Mouse (Mus musculus) heart, embryonic 14.5 days (tissue): ENCODE results near the gene Mfsd13b. TPM values are rescaled to one million over a fixed set of nuclear protein-coding genes. Genes with fewer than 3 reads are reported as not detected.
A peak's percentile ranks its signal among the peaks of the same experiment; 100 is the strongest.
"Not testable (repeated sequence)": the region's sequence is repeated elsewhere in the genome, so short reads cannot be mapped to it uniquely, and the experiment has no call there.

Experiments
- ATAC-seq: fragments of 200-750 bp; cut with Nextera tagmentation; 2 replicates; pipeline ENCODE4 v1.8.0; 2017; ENCODE audit warnings: low read depth, moderate TSS enrichment; ENCODE audit not compliant: insufficient number of reproducible peaks, insufficient read depth, low FRiP score
- H3K27ac ChIP-seq, 2 experiments: fragments of 200-500 bp in 1 of 2; fragments of 300-500 bp in 1 of 2; sonication (generic) in 1 of 2; replicated peaks in 1 of 2; 2 replicates each; pipeline ENCODE4 v1.5.1; 2012 to 2014; ENCODE audit warnings: low read depth in 2 of 2, low read length in 2 of 2, control low read depth in 1 of 2, mild to moderate bottlenecking in 1 of 2, mixed read lengths in 1 of 2; ENCODE audit not compliant: control insufficient read depth in 1 of 2, insufficient read depth in 1 of 2
- H3K27me3 ChIP-seq: fragments of 300-500 bp; sonication (generic); 2 replicates; pipeline ENCODE4 v1.6.1; 2014; ENCODE audit warnings: mild to moderate bottlenecking, low read length, control low read depth; ENCODE audit not compliant: control insufficient read depth, insufficient read depth
- H3K36me3 ChIP-seq: fragments of 300-500 bp; sonication (generic); 2 replicates; pipeline ENCODE4 v1.6.1; 2014; ENCODE audit warnings: mild to moderate bottlenecking, control low read depth, low read length, mixed read lengths; ENCODE audit not compliant: control insufficient read depth, insufficient read depth
- H3K4me1 ChIP-seq, 2 experiments: fragments of 200-500 bp in 1 of 2; fragments of 300-500 bp in 1 of 2; sonication (generic) in 1 of 2; 2 replicates each; pipeline ENCODE4 v1.6.1; 2012 to 2014; ENCODE audit warnings: low read length in 2 of 2, control low read depth in 1 of 2, mixed read lengths in 1 of 2; ENCODE audit not compliant: control insufficient read depth in 2 of 2, insufficient read depth in 2 of 2
- H3K4me2 ChIP-seq: fragments of 300-500 bp; sonication (generic); 2 replicates; pipeline ENCODE4 v1.6.1; 2014; ENCODE audit warnings: mild to moderate bottlenecking, low read length
- H3K4me3 ChIP-seq, 2 experiments: fragments of 200-500 bp in 1 of 2; fragments of 300-500 bp in 1 of 2; sonication (generic) in 1 of 2; 2 replicates each; pipeline ENCODE4 v1.5.1; 2012 to 2014; ENCODE audit warnings: low read length in 2 of 2, mild to moderate bottlenecking in 2 of 2, control low read depth in 1 of 2, low read depth in 1 of 2, moderate library complexity in 1 of 2; ENCODE audit not compliant: control insufficient read depth in 1 of 2, insufficient read depth in 1 of 2
- H3K9ac ChIP-seq: fragments of 300-500 bp; sonication (generic); 2 replicates; pipeline ENCODE4 v1.6.1; 2014; ENCODE audit warnings: mild to moderate bottlenecking, low read length
- H3K9me3 ChIP-seq: fragments of 300-500 bp; sonication (generic); 2 replicates; pipeline ENCODE4 v1.6.1; 2016; ENCODE audit warnings: low read length, control low read depth; ENCODE audit not compliant: control insufficient read depth
- WGBS: fragments of 180-500 bp; shearing (Covaris S2); extraction: QIAGEN DNeasy Blood & Tissue Kit; methylation state at CpG from one replicate; pipeline ENCODE4 v1.1.7; 2014; 5-methylcytosine and 5-hydroxymethylcytosine counted together
- polyA plus RNA-seq: library from polyadenylated mRNA; unstranded; fragments of >200 nt; fragmentation: Nextera tagmentation; extraction: Ambion mirVana; gene quantifications from 2 replicates; pipeline ENCODE4 v1.2.1, GENCODE M21; 2014

The Mfsd13b gene
- polyA plus RNA-seq, 1 experiment from 2014 or later = 0.22 TPM

DNA sequence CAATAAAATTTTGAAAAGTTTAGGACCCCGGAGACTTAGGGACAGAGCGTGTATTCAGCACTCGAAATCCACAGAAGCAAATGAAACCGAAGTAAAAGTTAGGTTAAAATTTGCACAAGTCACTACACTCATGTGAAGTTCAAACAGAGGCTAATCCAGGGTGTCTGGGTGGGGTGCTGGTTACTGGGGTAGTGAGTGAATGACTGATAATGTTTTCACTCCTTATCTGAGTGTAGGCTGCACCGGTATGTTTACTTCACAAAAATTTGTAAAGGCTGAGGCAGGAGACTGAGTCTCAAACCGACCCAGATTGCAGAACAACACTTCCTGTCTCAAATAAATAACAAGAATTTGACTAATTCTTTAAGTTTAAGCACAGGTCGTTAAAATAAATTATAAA lies 13.1 kb upstream of the Mfsd13b start:
- Histone ChIP-seq H3K27ac (no peak overlapping the region), H3K9me3 (no peaks in the 10 kb centered on the region), H3K4me2 (no peak overlapping the region), H3K4me1 (peaks cover 4 to 13% of the 10 kb centered on the region in 2 experiments), H3K36me3 (peaks cover 16% of the 10 kb centered on the region), H3K4me3 (no peak overlapping the region), H3K27me3 (no peaks in the 10 kb centered on the region), H3K9ac (no peak overlapping the region)
- no peak for ATAC-seq
- 64% methylated on average over 7 of the region's 7 CpGs for WGBS

DNA sequence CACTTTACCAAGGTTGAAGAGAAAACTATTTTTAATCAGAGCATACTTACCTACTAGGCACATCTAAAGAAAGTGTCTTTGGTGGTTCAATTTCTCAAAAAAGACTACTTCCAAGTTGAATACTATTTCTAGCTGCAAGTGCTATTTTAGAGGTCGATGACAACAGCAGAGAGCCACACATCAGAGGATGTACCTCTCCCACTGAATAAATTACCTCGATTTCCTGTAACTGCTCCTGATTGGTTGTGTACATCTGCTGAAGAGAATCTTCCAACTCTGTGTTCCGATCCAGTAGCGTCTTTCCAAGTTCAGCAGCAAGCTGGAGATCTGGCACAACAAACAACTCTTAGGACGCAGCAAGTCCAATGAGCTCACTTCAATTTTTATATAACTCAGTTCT lies 12.2 kb upstream of the Mfsd13b start:
- ATAC-seq = no peak
- no peak overlapping the region for H3K27ac ChIP-seq
- H3K27me3 ChIP-seq = no peaks in the 10 kb centered on the region
- no peak overlapping the region for H3K4me3 ChIP-seq
- H3K36me3 ChIP-seq = peaks cover 16% of the 10 kb centered on the region
- H3K4me1 ChIP-seq = peaks cover 4 to 16% of the 10 kb centered on the region in 2 experiments
- 68% methylated on average over 5 of the region's 5 CpGs for WGBS
- no peak overlapping the region for H3K4me2 ChIP-seq
- H3K9me3 ChIP-seq = no peaks in the 10 kb centered on the region
- no peak overlapping the region for H3K9ac ChIP-seq

DNA sequence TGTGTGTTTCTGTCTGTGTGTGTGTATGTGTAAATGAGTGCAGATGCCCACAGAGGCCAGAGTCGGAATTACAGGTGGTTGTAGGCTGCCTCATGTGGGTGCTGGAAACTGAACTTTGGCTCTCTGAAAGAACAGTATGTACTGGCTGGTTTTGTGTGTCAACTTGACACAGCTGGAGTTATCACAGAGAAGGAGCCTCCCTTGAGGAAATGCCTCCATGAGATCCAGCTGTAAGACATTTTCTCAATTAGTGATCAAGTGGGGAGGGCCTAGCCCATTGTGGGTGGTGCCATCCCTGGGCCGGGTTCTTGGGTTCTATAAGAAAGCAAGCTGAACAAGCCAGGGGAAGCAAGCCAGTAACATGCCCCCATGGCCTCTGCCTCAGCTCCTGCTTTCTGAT lies 9.8 kb upstream of the Mfsd13b start:
- not testable (repeated sequence) for H3K27ac ChIP-seq, H3K9ac ChIP-seq, H3K27me3 ChIP-seq, ATAC-seq, H3K9me3 ChIP-seq, H3K36me3 ChIP-seq, H3K4me2 ChIP-seq, H3K4me3 ChIP-seq
- H3K4me1 ChIP-seq = peaks cover 4 to 29% of the 10 kb centered on the region in 2 experiments
- 75% methylated on average over 2 of the region's 2 CpGs for WGBS

DNA sequence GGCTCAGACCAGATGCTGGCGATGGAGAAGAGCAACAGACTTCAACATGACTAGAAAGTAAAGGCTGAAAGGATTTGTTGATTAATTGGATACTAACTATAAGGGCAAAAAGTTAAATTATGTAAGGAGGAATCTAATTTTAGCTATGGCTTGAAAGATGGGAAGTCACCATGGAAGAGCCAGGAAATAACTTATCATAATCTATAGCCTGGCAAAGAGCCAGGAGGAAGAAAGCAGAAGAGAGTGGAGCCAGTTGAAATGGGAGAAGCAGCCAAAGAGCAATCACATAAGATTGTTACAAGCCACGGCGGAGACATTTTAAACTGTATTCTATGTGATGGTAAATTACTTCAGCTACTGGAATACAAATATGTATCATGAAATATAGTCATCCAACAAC lies 8.3 kb upstream of the Mfsd13b start:
- ATAC-seq = no peak
- peaks cover 4 to 29% of the 10 kb centered on the region in 2 experiments for H3K4me1 ChIP-seq
- WGBS = 75% methylated on average over 3 of the region's 3 CpGs
- H3K27ac ChIP-seq = no peak overlapping the region; a peak in 1 of 4 replicates
- no peak overlapping the region for H3K4me2 ChIP-seq
- no peaks in the 10 kb centered on the region for H3K9me3 ChIP-seq
- H3K27me3 ChIP-seq = no peaks in the 10 kb centered on the region
- no peak overlapping the region for H3K9ac ChIP-seq
- 0 out of 2 replicates have a peak, but pooled peaks cover 4% of the 10 kb centered on the region for H3K36me3 ChIP-seq
- H3K4me3 ChIP-seq = no peak overlapping the region

GRCm38 (mm10) chr7:120977063-120977462 lies 5.2 kb upstream of the Mfsd13b start:
- Histone ChIP-seq H3K27me3 (no peaks in the 10 kb centered on the region), H3K4me1 (peaks cover 4 to 26% of the 10 kb centered on the region in 2 experiments), H3K4me3 (no peak overlapping the region), H3K36me3 (no peaks in the 10 kb centered on the region), H3K4me2 (peak overlapping the region; percentile 7), H3K9ac (no peak overlapping the region), H3K27ac (peak overlapping the region; percentile 56 to 66), H3K9me3 (no peaks in the 10 kb centered on the region)
- WGBS = 46% methylated on average over 7 of the region's 7 CpGs
- 0 out of 2 replicates have a peak, but pooled peaks have one; percentile 29 for ATAC-seq

DNA sequence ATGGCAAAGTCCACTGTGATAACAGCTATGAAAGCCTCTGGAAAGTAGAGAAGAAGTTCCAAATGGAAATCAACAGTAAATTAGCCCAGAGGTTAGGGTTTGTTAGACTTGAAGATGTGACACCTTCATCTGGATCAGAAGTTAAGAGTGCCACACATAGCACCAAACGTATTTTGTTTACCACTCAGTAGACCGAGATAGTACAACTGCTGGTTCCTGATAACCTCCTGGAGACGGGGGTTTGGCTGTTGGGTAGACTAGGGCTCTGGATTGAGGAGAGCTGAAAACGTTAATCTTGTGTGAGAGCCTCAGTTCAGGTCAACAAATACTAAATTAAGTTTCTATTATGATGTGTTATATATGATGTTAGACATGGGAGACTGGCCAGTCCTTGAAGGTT lies 2.3 kb upstream of the Mfsd13b start:
- Histone ChIP-seq H3K4me3 (0 out of 4 replicates have a peak overlapping the region, but pooled peaks of 1 of the 2 experiments have one; percentile 76), H3K4me1 (peaks cover 2 to 23% of the 10 kb centered on the region in 2 experiments; a peak in 3 of 4 replicates), H3K9ac (no peak overlapping the region), H3K9me3 (no peaks in the 10 kb centered on the region), H3K27me3 (no peaks in the 10 kb centered on the region), H3K4me2 (peak overlapping the region; percentile 95), H3K36me3 (no peaks in the 10 kb centered on the region), H3K27ac (no peak overlapping the region)
- ATAC-seq = no peak
- WGBS = 53% methylated on average over 4 of the region's 4 CpGs

GRCm38 (mm10) chr7:120980931-120981924 lies 1.1 kb upstream of the Mfsd13b start:
- WGBS = 4% methylated on average over 39 of the region's 39 CpGs
- peak overlapping the region in 1 of 2 experiments; percentile 52; a peak in 2 of 4 replicates for H3K27ac ChIP-seq
- H3K4me1 ChIP-seq = peaks cover 2 to 18% of the 10 kb centered on the region in 2 experiments; a peak in 2 of 4 replicates
- peak overlapping the region; percentile 70 to 76 for H3K4me3 ChIP-seq
- H3K9ac ChIP-seq = peak overlapping the region; percentile 85
- ATAC-seq = peak; percentile 32; the same call in 1 of the 2 replicates
- no peaks in the 10 kb centered on the region for H3K36me3 ChIP-seq
- no peaks in the 10 kb centered on the region for H3K9me3 ChIP-seq
- H3K4me2 ChIP-seq = peak overlapping the region; percentile 95
- no peaks in the 10 kb centered on the region for H3K27me3 ChIP-seq
